Mouse (Mus musculus) ES-E14 (cell line): ENCODE results near the gene Emid1. TPM values are rescaled to one million over a fixed set of nuclear protein-coding genes. Genes with fewer than 3 reads are reported as not detected.
A peak's percentile ranks its signal among the peaks of the same experiment; 100 is the strongest.

Experiments
- DNase-seq: peaks from one replicate; pipeline ENCODE4 v3.0.0-alpha.2; 2013; ENCODE audit warnings: low read depth, low spot score
- H3K27ac ChIP-seq: 2 replicates; pipeline ENCODE4 v1.5.1; 2012; ENCODE audit warnings: low read depth, mild to moderate bottlenecking, low read length, moderate library complexity, mixed read lengths; ENCODE audit not compliant: poor library complexity, insufficient read depth, severe bottlenecking
- H3K36me3 ChIP-seq: 2 replicates; pipeline ENCODE4 v1.6.1; 2012; ENCODE audit warnings: mild to moderate bottlenecking, low read length, moderate library complexity, mixed read lengths; ENCODE audit not compliant: control insufficient read depth, poor library complexity, insufficient read depth, severe bottlenecking
- H3K4me1 ChIP-seq, 2 experiments: fragments of 150-350 bp in 1 of 2; sonication (generic) in 1 of 2; 2 replicates each; pipeline ENCODE4 v1.6.1; 2012; ENCODE audit warnings: low read length in 2 of 2, mild to moderate bottlenecking in 1 of 2, mixed read lengths in 1 of 2; ENCODE audit not compliant: control insufficient read depth in 2 of 2, insufficient read depth in 2 of 2, poor library complexity in 1 of 2
- H3K4me3 ChIP-seq, 2 experiments: fragments of 150-350 bp in 1 of 2; sonication (generic) in 1 of 2; 2 replicates each; pipeline ENCODE4 v1.5.1; 2012; ENCODE audit warnings: low read length in 2 of 2, low read depth in 1 of 2, mild to moderate bottlenecking in 1 of 2, mixed read lengths in 1 of 2; ENCODE audit not compliant: insufficient read depth in 1 of 2, poor library complexity in 1 of 2, severe bottlenecking in 1 of 2
- H3K9ac ChIP-seq: 2 replicates; pipeline ENCODE4 v1.6.1; 2012; ENCODE audit warnings: low read depth, mild to moderate bottlenecking, low read length, mixed read lengths; ENCODE audit not compliant: poor library complexity, insufficient read depth, severe bottlenecking
- H3K9me3 ChIP-seq: fragments of 150-350 bp; sonication (generic); 2 replicates; pipeline ENCODE4 v1.6.1; 2012; ENCODE audit warnings: low read depth, mild to moderate bottlenecking, low read length; ENCODE audit not compliant: control insufficient read depth, insufficient read depth
- CHD2 ChIP-seq: IDR thresholded peaks from 2 replicates; pipeline ENCODE4 v1.6.1; 2014; ENCODE audit warnings: mild to moderate bottlenecking, low read depth, low read length, inconsistent platforms
- HCFC1 ChIP-seq: IDR thresholded peaks from 2 replicates; pipeline ENCODE4 v1.6.1; 2012; ENCODE audit warnings: low read length, inconsistent platforms, borderline replicate concordance; ENCODE audit not compliant: insufficient read depth
- MAFK ChIP-seq: IDR thresholded peaks from 2 replicates; pipeline ENCODE4 v1.6.1; 2014; ENCODE audit warnings: mild to moderate bottlenecking, low read depth, low read length, inconsistent platforms; ENCODE audit not compliant: insufficient read depth
- ZC3H11A ChIP-seq: IDR thresholded peaks from 2 replicates; pipeline ENCODE4 v1.6.1; 2012; ENCODE audit warnings: low read depth, mild to moderate bottlenecking, inconsistent platforms, low read length, borderline replicate concordance
- ZNF384 ChIP-seq: IDR thresholded peaks from 2 replicates; pipeline ENCODE4 v1.6.1; 2012; ENCODE audit warnings: low read depth, low read length, inconsistent platforms
- in situ Hi-C, 2 experiments: fragments of 600-800 bp; cut with MboI; formaldehyde crosslinking; loops; one replicate each; pipeline ENCODE4 v1.15.1; 2025; ENCODE audit warnings: low sequenced_read_pairs in 2 of 2, inconsistent platforms in 1 of 2; ENCODE audit not compliant: unreplicated experiment in 2 of 2
- total RNA-seq: library from RNA; depleted of rRNA; stranded (reverse); fragments of 300-350 nt; gene quantifications from 2 replicates; pipeline ENCODE4 v1.2.3, GENCODE M21; 2012

Emid1 gene
- total RNA-seq, 1 experiment, result 2.7 TPM

DNA sequence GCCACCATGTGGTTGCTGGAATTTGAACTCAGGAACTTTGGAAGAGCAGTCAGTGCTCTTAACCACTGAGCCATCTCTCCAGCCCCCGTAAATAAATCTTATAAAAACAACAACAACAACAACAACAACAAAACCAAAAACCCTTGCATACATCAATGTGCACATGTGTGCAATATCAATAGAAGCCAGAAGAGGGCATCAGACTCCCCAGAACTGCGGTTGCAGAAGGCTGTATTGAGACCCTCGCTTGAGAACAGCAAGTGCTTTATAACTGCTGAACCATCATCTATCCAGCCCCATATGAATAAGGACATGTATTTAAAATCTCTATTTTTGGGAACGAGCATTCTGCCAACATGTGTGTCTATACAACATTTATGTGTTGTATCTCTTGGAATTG, 77.2 kb downstream of the Emid1 start:
- no peak for DNase-seq
- Histone ChIP-seq H3K9me3 (no peaks in the 10 kb centered on the region), H3K4me3 (no peak overlapping the region), H3K4me1 (no peaks in the 10 kb centered on the region), H3K36me3 (peaks cover 42% of the 10 kb centered on the region), H3K9ac (no peak overlapping the region), H3K27ac (no peak overlapping the region)
- TF ChIP-seq CHD2, result no peak
- no peak for TF ChIP-seq ZNF384
- in situ Hi-C loops, result no loop called here

DNA sequence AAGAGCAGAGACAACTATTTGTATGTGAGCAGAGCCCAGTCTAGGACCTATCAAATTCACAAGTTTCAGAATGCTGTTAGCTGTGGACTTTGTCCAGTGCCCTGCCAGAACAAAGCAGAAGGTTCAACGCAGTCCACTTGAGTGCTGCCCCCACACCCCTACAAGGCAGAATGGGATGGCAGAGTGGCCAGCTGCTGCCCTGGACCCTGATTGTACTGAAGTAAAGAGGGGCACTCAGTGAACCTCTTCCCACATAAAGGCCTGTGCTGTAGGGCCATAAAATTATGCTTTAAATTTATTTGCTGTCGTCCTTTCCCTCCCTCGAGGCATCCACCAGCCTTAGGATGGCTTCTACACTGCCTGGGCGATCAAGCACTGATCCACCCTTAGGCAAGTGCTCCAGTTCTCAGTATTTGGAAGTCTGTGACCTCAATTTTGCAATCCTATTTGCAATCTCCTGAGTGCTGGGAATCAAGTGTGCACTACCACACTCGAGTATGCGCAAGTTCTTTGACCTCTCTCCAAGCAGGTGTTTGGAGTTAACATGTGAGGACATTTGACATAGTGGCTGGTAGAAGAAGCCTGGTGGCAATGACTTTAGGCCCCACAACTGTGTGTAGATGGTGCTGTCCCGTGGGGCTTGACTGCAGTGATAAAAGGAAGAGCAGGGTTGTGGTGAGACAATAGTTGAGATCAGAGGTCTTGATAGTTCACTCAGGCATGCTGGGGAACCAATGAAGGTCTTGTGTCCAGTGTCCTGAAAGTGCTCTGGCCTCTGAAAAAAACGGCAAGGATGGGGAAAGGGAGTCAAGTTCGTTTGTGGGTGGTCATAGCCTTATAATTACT, 83.7 kb downstream of the Emid1 start:
- in situ Hi-C loops, result no loop called here
- TF ChIP-seq HCFC1, result no peak
- TF ChIP-seq ZNF384, result no peak
- no peak for TF ChIP-seq CHD2
- no peak for TF ChIP-seq MAFK
- TF ChIP-seq ZC3H11A, result no peak
- Histone ChIP-seq H3K4me1 (peaks cover 0 to 9% of the 10 kb centered on the region in 2 experiments; a peak in 2 of 4 replicates), H3K36me3 (peaks cover 40% of the 10 kb centered on the region), H3K4me3 (no peak overlapping the region), H3K27ac (no peak overlapping the region), H3K9ac (no peak overlapping the region), H3K9me3 (no peaks in the 10 kb centered on the region)
- DNase-seq, result no peak

- DNase-seq, result no peak
- TF ChIP-seq CHD2 (no peak), HCFC1 (no peak), ZNF384 (no peak), MAFK (no peak), ZC3H11A (no peak)
- Histone ChIP-seq H3K9ac (no peak overlapping the region), H3K4me1 (peaks cover 2 to 19% of the 10 kb centered on the region in 2 experiments; a peak in 2 of 4 replicates), H3K4me3 (no peak overlapping the region), H3K36me3 (peaks cover 39% of the 10 kb centered on the region), H3K27ac (no peak overlapping the region), H3K9me3 (no peaks in the 10 kb centered on the region)
- in situ Hi-C loops, result no loop called here
Measured at GRCm38 (mm10) chr11:5067063-5067462, 85.0 kb downstream of the Emid1 start.

DNA sequence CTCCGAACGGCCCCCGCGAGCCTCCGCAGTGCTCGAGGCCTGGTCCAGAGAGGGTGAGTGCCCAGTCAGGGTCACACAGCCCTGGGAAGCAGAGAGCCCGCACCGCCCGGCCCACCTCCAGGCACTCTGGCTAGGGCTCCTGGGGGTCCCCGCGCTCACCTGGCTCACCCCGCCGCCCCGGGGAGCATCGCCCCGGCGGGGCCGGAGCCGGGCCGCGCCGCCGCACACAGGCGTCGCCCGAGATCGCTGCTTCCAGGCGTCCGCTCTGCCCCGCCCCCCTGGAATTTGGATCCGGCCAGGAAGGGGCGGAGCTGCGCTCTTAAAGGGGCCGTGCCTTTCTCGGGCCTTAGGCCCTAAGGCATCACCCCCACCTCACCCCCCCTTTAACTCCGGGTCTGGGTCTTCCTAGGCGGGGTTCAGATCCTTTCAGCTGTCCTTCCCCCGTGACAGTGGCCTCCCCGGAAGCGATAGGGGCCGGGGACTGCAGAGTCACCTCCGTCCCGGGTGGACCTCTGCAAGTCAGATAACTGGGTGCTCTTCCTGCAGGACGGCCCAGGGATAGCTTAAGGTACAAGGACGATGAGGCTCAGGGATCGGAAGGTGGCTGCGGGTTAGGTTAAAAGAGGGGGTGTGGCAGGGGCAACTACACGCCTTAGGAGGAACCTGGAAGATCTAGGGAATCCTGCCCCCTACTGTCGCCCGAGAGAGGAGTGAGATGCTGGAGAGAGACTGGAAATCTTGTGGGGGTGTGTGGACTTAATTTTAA, 86.8 kb downstream of the Emid1 start, which contains the start of gene Gas2l1:
Gene Gas2l1 (minus strand): TSS at position 272 of the 766 bp plus-strand sequence.
- Histone ChIP-seq H3K36me3 (peaks cover 34% of the 10 kb centered on the region), H3K4me3 (peak within 1 kb of the TSS; percentile 80 to 82), H3K9ac (peak within 1 kb of the TSS; percentile 87), H3K27ac (no peak within 1 kb of the TSS), H3K9me3 (no peaks in the 10 kb centered on the region), H3K4me1 (peaks cover 2 to 26% of the 10 kb centered on the region in 2 experiments; a peak in 3 of 4 replicates)
- in situ Hi-C loops, result no loop called here
- peak; percentile 90 for DNase-seq
- no peak for TF ChIP-seq ZNF384
- TF ChIP-seq HCFC1, result 0 out of 2 replicates have a peak, but pooled peaks have one; percentile 13
